Mouse (Mus musculus) heart, adult 11 months (tissue): ENCODE measurements around the gene Cacna2d2.

ENCODE experiments used
- DNase-seq: peaks from one replicate; pipeline ENCODE4 v3.0.0; 2022

Gene Cacna2d2

DNA sequence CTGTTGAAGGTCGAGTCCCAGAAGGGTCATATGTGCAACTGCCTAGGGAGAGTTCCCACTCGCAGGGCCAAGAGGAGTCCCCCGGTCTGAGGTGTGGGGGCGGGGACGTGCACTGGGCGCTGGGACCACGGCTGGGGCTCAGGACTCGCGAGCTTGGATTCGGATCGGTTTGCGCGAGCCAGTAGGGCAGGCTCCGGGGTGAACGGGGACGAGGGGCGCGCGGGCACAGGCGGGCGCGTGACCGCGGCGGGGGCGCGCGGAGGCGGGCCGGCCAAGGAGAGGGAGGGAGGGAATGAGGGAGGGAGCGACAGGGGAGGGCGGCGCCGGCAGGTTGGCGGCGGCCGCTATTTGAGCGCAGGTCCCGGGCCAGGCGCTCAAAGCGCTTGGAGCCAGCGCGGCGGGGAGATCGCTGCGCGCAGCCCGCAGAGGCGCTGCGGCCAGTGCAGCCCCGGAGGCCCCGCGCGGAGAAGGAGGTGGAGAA, at the start of gene Cacna2d2:
Gene Cacna2d2, plus strand, starts transcription at position 122 of the 481 bp plus-strand sequence.
- peak; percentile 96 for DNase-seq

DNA sequence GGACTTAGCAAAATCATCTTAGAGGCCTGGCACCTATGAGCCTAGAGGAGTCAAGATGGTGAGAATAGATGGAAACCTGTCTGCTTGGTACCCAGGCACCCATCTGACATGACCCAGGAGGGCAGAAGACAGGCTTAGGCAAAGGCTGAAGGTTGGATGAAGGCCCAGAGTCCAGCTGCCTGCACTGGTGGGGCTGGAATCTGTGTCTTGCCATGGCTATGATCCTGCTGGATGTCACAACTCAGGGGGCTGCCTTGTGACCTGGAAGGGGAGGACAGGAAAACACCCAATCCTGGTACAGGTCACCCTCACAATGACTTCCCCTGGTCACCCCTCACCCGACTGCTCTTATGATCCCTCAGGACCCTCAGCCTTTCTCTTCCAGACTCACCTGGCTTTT, 44.6 kb upstream of the Cacna2d2 start:
- DNase-seq: no peak

DNA sequence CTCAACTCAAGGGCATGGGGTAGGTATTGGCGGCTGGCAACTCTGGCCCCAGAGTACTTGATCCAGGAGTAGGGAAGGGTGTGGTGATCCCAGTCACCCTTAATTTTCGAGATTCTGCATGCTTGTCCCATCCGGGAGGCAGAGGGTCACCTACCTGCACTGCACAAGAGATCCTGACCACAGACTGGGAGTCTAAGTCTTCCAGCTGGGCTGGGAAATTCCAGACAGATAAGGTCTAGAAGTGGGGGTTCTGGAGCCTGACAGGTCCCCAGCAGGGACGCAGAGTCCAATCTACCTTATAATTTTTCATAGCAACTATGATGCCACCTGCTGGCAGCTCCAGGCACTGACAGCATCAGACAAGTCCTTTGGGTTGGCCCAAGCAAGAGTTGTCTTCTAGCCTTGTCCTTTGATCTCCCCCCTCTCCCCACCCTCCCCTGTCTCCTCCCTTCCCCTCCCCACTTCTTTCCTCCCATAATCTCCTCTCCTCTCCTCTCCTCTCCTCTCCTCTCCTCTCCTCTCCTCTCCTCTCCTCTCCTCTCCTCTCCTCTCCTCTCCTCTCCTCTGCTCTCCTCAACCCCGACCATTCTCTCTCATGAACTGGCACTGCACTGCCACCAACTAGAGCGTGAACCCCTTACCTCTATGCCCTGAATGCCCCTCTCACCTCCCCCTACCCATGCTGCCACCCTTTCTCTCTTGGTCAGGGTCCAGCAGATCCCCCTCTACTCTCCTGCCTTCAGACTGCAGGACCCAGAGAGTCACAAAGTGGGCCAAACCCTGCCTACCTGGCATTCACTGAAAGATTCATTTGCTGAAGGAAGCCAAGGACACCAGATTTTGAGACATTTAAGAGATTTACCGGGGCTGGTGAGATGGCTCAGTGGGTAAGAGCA, 43.3 kb upstream of the Cacna2d2 start:
- no peak for DNase-seq

DNA sequence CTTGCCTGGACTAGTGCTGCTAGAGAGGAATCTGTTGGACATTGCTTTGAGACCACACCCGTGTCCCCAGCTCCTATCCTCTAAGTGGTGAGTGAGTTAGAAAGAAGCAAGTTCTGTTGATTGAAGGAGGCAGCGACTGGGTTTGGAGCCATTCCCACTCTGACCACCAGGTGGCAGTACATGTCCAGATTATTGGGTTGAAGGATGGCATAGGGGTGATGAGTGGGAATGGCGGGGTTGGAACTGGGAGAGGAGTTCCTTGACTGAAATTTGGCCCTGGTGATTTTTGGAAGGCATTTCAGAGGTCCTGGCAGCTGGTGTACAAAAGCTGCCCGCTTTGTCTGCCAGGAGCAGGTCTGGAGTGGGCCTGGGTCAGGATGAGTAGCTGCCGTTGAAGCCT, 41.8 kb upstream of the Cacna2d2 start:
- no peak for DNase-seq

DNA sequence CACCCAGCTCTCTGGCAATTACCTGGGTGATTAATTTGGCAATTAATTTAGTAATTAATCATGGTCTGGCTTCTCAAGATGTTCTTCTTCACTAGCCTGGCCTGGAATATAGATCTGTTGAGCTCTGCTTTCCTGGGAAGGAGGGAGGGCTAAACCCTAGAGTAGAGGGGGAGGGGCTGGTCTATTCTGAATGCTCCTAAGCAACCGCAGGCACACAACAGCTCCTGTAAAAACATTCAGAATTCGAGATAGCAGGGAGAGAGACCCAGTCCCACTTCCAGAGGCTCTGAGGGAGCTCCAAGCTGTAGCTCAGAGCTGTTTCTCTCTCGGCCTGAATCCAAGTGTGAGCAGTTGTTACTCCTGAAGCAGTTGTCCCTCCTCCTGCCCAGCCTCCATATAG, 38.4 kb upstream of the Cacna2d2 start:
- DNase-seq: no peak

DNA sequence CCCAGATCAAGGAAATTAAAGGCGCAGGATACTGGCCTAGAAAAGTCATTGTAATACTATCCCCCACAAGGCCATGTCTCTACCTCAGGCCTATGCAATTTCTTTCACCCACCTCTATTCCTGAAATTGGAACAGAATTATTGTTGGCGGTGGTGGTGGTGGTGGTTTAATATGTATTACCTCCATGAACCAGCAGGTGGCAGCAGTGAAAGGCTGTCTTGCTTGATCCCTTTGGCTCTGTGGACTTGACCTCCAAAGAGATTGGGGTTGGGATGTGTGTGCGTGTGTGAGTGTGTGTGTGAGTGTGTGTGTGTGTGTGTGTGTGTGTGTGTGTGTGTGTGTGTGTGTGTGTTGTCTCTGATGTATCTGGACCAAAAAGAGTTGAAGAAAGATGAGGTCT, 32.8 kb upstream of the Cacna2d2 start:
- DNase-seq: no peak

DNA sequence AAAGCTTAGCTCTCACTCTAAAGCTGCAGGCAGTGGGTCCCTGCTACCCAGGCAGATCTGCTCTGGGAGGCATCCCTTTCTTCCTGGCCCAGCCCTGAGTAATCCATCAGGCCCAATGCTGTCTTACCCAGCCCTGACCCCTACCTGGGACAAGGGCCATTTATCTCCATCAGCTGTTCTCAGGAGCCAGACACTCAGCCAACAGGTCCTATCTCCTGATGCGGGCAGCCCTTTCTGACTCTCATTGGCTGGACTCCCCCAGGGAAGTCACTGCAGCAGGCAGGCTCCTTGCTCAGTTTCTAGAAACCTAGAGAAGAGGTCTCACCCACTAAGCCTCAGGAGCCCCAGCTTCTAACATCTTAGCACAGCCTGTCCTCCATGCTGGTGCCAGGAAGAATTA, 31.1 kb upstream of the Cacna2d2 start:
- no peak for DNase-seq

DNA sequence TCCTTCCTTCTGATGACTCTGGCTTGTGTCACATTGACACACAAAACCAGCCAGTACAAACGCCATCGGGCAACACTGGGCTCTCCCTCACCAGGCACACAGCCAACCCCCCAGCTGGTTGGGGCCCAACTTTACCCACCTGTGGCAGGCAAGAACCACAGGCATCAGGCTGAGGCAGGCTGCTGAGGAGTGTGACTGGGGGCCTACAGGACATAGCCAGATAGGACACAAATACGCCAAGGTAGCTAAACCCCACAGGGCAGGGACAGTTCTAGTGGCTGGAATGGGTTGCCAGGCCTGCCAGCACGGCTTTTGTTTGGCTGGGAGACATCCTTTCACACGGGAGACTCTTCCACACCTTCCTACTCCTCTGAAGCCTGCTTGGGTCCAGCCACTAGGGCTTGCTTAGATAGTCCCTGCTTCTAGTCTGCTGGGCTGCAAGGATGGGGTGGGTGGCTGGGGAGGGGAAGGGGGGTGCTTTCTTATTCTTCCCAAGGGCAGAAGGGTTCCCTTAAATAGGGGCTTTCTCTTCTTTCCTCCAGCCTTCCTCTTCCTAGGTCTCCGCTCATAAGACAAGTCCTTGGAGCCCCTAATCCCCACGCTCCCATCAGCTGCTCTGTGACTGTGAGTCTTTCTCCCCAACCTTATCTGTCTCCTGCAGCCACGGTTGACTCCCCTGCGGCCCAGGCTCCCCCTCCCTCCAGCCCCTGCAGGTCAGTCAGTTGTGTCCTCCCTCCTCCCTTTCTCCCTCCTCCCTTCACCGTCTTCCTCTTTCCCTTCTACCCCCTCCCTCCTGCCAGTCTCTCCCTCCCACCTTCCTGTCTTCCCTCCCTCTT, 29.9 kb upstream of the Cacna2d2 start:
- DNase-seq: no peak

DNA sequence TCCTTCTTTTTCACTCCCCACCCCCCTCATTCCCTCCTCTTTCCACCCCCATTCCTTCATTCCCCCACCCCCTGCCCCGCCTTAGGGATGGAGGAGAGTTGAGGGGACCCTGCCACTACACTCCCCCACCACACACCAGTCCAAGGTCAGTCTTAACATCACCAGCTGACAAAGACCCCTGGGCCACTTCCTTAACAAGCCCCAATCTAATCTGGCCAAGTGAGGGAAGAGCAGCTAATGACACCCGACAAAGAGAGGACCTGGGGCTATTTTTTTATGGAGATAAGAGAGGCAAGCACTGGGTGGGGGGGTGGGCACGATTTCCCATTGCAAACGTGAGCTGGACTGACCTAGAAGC, 29.3 kb upstream of the Cacna2d2 start:
- no peak for DNase-seq

DNA sequence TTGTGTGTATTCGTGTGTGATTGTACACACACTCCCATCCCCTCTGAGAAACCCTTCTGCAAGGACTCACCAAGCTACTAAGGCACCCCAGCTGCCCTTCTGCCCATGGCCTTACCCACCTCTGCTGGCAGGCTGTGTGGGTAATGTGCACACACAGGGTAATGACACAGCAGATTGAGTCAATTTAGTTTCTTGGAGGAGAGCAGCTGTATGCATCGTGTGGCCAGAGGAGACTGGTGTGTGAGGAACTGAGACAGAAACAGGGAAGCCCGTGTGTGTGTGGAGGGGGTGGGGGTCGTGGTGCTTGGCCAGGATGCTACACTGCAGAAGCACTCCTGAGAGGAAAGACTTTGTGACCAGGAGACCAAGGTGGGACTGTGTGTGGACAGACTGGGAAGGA, 27.0 kb upstream of the Cacna2d2 start:
- no peak for DNase-seq

DNA sequence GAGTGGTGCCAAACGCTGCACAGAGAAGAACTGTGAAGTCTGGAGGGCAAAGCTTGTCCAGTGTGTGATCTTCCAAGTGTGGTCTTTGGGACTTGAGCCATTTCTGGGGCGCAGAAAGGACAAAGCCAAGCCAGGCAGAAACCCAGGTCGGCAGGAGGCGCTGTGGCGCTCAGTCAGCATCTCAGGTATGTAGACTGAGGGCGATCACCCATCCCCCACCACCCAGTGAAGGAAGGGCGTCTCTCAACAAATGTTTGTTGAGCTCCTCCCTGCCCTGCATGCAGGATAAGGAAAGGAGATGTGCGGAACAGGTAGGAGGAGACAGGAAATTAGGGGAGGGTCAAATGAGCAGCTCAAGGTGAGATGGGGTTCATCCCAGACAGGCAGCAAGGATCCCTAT, 24.8 kb upstream of the Cacna2d2 start:
- no peak for DNase-seq

DNA sequence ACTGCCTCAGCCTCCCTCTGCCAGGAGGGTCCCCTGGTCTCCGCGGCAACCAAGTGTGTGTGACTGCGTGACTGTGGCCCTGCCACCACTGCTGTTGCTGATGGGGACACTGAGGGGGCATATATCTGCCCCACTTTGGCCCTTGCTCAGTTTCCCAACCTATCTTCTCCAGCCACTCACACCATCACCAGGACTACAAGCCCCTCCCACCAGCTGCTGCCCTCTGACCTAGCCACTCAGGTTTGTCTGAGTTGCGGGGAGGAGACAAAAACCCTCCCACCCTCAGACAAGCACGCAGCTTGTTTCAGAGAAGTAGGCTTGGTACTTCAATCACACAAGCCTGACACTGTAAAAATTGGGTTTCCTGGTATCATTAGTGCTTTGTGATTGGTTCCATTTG, 24.0 kb upstream of the Cacna2d2 start:
- DNase-seq: no peak

DNA sequence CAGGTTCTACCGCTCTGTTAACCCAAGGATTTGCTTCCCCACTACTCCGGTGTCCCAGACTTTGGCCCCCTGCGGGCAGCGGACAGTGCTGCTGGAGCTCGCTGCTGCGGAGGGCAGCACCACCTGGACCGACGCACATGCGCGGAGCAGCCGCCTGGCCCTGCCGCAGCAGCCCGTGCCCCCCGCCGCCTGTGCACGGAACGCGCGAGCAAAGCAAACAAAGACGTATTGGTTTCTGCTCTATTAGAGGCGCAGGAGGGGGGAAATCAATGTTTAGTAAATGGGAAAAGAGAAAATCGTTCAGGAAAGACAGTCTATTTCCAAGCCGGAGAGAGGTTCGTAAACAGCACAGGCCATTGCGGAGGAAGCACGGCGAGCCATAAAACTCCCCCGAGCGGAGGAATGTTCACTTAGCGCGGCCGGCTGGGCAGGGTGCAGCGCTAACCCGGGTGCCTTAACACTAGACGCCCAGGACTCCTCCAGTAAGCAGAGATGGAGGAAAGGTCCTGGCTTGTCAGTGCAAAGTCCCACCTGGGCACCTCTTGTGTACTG, 21.4 kb upstream of the Cacna2d2 start:
- no peak for DNase-seq

DNA sequence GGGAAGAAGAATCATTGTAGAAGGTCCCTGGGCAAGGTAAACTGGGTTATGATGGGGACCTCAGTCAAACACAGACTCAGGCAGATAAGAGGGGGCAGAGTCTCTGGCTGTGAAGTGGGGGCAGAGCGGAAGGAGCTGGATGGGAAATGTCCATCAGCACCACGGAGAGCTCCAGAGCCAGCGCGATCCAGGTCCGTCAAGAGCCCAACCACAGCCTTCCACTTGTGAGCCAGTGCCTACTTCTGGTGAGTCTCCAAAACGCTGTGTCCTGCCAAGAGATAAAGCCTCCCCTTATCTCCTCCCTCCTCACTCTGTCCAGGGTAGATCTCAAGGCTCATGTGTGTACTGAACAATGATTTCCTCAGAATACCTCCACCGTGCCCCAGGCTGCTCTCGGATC, 17.7 kb upstream of the Cacna2d2 start:
- peak; percentile 91 for DNase-seq

DNA sequence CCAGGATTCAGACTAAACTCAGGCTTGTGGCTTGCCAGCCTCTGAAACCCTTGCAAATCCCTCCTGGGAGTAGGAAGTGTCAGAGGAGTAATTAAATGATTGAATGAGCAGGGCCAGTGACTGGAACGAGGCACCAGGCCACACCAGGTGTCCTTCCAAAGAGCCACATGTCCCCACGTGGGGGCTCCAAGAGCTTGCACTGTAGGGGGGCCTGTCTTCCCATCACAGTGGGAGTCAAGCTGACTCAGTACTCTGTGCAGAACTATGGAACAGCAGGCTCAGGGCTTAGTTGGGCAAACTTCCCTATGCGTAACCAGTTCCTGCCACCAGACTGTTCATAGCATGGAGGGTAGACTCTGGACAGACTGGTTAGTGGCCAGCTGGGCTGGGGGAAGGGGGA, 15.0 kb upstream of the Cacna2d2 start:
- no peak for DNase-seq

DNA sequence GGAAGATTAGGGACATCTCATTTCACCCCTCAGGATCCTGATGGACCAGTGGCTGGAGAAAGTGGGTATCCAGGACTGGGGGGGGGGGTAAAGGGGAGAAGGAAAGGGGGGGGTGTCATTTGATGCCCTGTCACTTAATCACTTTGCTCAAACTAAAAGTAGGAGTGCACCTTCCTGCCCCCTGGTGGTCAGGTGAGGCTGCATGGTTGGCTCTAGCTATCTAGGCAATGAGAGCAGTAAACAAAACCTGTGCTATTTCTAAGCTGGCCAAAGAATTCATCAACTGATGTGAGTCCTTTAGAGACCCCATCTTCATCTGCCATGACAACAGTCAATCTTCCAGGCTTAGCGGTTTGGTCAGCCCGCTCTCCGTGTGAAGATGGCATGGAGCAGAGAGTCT, 12.7 kb upstream of the Cacna2d2 start:
- no peak for DNase-seq

DNA sequence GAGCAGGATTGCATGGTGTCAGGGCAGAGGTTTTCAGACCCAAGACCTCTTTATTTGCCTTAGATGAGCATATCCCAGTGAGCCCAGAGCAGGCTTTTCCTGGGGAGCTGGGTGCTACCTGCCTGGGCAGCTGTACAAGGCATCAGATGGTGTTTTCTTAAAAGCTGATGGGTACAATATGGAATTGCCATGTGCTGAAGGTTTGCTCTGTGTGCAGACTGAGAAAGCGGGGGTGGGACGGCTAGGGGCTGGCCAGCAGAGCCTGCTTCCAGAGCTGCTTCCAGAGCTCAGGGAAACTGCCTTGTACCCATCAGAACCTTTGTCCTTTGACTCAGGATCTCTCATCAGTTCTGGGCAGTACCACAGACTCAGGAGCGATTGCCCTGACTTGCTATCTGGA, 11.7 kb upstream of the Cacna2d2 start:
- no peak for DNase-seq

DNA sequence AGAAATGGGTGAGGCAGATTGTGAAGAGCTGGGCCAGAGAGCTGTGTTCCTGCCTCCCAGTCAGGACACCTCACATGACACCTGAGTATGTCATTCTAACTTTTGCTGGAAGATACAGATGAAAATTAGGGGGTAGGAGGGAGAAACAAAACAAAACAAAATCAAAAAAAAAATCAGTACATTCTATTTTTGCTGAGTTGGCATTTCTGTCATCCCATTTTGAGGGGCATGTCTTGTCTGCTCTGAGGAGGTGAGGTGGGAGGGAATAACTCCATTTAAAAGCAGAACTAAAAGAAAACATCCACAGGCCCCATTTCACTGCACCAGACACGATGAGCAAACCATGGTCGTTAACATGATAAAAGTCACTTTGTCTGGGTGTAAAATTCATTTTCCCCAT, 11.1 kb upstream of the Cacna2d2 start:
- no peak for DNase-seq

DNA sequence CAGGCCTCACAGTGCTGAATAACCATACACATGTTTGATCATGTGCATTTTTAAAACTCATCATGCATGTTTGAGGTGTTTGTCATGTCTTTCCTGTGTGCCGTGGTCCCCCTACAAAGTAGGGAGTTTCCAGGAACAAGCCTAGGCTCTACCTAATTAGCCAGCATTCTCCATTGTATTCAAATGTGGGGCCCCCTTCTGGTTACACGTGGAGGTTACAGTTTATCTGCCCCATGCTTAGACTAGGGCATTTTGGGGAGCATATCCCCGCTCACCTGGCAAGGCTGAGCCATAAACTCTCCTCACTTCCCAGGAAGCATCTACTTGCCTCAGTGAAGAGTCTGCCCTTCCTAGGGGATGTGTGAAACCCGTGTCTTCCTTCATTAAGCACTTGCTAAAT, 3.0 kb upstream of the Cacna2d2 start:
- no peak for DNase-seq

DNA sequence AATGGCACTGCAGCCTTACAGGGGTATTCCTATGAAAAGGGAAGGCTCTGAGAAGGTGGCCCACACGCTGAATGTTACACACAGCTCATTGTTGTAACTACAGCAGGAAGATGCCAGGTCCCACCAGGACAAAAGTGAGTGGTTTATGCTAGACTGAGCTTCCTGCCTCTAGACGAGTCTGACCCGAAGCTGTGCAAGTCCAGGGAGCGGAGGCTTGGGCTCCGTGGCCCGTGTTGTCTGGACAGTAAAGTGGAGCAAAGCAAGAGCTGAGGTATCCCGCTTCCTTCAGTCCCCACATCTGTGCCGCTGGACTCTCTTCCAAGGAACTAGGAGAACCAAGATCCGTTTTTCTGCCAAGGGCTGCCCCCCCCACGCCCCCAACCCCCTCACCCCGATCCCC, 444 bp upstream of the Cacna2d2 start:
- DNase-seq: no peak

DNA sequence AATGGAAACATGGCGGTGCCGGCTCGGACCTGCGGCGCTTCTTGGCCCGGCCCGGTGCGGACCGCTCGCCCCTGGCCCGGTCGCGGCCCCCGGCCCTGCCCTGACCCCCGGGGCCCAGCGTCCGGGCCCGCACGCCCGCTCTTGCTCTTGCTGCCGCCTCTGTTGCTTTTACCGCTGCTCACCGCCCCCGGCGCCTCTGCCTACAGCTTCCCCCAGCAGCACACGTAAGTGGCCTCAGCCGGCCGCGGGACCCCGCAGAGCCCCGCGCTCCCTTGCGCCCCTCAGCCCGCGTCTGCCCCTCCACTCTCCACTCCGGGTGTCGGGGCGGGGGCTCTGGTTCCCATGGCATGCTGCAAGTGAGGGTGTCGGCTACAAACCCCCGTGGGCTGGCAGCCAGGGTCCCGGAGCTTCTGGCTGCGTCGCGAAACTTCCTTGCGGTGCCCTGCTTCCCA, 674 bp downstream of the Cacna2d2 start:
- peak; percentile 88 for DNase-seq

DNA sequence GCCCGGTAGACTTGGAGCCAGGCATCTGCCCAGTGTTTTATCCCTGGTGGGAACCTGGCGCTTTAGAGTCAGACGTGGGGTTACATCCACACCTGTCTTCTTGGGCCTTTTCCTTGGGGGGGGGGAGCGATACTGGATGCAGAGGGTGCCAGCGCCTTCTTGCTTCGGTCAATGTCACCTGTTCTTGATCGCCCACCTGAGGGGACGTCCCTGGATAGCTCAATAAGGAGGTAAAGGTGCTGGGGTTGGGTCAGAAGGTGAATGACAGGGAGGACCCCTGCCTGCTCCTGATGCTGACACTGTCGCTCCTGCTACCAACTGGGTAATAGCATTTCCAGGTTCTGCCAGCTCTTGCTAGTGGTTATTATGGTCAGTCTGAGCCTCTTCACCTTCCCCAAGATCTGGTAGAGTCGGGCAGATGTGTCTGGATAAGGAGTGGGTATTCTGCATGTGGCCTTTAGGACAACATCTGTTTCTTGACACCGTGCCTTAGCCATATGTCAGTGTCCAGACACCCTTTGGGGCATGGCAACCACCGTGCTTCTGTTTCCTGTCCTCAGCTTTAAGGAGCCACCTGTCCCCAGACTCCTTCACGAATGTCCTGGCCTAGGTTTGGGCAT, 1.4 kb downstream of the Cacna2d2 start:
- no peak for DNase-seq

DNA sequence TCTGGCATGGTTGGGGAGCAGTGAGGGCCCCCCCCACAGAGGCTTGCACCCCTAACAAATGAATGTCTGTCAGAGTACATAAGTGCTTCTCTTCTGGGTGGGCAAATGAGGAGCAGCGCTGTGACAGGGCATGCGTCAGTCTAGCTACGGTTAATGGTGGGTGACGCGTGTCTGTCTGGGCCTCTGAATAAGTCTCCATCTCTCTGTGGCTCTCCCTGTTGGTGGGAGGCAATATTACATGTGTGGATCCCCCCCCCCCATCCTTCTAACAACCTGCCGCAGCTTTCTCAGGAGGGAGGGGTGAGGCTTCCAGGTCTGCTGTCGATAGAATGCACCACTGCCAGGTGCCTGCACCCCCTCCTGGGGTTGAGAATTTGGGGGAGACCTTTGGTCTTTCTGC, 3.7 kb downstream of the Cacna2d2 start:
- no peak for DNase-seq
